Mouse (Mus musculus): ENCODE measurements around the gene Ahcyl1.

The Ahcyl1 gene

DNA sequence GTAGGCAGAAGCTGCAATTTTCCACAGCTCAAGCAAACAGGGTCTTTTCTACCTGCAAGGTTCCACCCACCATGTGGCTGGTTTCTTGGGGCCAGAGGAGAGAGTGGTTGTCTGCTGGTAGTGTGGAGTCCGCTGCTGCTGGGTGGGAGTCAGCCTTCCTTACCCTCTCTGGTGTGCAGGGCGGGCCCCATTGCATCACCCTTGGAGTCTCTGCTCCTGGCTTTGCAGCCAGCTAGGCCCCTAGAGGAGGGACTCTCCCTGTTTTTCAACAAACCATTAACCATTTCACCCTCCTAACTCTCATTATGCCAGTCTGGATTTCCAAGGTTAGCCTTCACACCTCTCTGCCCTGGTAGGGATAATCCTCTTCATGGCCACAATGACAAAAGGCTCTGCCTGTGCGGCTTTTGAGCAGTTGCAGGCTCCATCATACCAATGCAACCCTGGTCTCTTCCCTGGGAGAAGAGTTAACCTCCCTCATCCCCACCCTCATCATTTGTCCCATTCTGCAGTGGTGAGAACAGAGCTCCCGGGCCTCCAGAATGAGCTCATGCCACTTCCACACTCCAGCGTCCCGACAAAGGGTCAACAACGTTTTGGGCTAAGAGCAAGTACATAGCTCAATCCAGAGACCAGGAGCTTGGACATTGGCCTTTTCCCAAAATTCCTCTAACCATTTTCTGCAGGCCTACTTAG is 7.5 kb upstream of the Ahcyl1 start:
- no peak for DNase-seq (ENCODE audit: low spot score in 2 of 2)

GRCm38 (mm10) chr3:107701767-107702394 is 5.5 kb upstream of the Ahcyl1 start:
- DNase-seq (ENCODE audit: low spot score in 2 of 2) = no peak

- no peak for DNase-seq (ENCODE audit: low spot score in 2 of 2)
These were observed 4.3 kb upstream of the Ahcyl1 start for GRCm38 (mm10) chr3:107700625-107701024.

DNA sequence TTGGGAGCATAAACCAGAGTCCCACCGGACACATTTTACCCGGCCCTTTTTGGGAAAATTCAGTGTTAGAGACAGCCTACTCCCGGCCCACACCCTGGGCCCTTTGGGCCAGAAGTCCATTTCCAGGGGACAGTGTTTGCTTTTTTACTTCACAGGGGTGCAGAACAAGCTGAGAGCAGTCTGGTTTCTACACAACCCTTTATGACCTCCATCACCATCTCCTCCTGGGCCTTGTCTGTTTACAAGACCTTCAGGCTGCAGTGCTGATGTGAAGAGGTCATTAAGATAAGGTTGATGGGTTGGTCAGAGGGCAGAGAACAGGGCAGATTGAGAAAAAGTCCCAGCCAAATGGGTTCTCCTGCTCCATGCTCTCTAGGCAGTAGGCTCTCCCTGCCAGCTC is 550 bp upstream of the Ahcyl1 start:
- no peak for DNase-seq (ENCODE audit: low spot score in 2 of 2)

DNA sequence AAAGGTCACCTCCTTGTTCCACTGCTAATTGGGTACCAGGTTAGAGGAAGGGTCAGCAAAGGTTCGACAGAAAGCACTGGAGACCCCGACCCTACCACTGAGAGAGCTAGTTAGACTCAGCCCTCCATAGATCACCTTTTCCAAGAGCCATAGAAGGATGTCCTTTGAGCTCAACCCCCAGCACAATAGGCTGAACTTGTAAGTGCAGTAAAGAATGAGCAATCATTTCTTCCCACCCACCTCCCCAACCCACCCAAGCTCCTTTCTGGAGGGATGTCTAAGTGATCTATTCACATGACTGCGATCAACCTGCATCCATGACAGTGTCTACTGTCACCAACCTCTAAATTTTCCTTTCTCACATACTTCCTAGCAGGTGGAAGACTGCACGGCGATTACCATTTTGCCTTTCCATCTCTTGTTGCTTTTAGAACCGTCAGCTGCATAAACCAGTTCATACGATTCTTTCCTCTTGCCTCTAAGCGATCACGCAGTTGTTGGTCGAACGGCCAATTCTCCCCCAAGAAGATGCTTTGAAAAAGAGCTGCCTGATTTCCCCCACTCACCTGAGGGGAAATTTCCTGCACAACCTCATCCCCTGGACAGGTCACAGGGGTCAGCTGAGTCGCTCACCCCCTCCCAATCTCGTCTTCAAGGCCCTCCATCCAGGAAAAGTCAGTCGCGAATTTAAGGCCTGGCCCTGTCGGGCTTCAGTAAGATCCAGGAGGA is 977 bp downstream of the Ahcyl1 start:
- DNase-seq (ENCODE audit: low spot score in 2 of 2) = no peak

GRCm38 (mm10) chr3:107694256-107694900 is 2.0 kb downstream of the Ahcyl1 start:
- DNase-seq (ENCODE audit: low spot score in 2 of 2) = no peak

- DNase-seq (ENCODE audit: low spot score in 2 of 2) = no peak
These were observed 6.0 kb downstream of the Ahcyl1 start for GRCm38 (mm10) chr3:107690366-107690765.

DNA sequence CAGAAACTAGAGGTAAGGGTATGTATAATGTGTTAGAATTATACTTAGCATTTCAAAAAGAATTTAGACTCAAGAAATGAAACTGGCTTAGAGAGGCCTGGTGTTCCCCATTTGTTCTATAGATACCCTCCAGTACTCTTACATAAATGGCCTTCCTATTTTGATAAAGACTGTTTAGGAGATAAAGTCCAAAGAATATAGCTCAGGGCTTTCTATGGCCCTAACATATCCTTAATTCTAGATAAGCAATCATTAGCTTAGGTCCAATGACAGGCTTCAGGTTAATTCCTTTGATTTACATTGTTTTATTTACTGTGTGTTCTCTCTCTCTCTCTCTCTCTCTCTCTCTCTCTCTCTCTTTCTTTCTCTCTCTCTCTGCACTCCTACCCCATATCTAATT is 7.1 kb downstream of the Ahcyl1 start:
- no peak for DNase-seq (ENCODE audit: low spot score in 2 of 2)

DNA sequence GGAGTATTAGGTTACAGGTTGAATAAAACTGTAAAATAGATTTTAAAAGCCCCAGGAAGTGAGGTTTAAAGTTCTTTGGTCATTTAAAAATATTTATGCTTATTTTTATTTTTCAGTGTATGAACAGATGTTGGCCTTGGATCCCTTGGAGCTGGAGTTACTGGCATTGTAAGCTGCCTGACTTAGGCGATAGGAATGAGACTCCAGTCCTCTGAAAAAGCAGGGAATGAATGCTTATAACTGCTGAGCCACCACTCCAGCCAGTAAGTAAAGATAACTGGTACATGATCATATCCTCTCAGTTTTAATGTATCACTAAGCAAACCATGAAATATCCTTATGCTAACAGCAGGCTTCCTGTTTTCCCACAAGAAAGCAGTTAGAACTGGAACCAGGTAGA is 8.1 kb downstream of the Ahcyl1 start:
- no peak for DNase-seq (ENCODE audit: low spot score in 2 of 2)

- no peak for DNase-seq (ENCODE audit: low spot score in 2 of 2)
These were observed 9.9 kb downstream of the Ahcyl1 start for GRCm38 (mm10) chr3:107686276-107686977.

DNA sequence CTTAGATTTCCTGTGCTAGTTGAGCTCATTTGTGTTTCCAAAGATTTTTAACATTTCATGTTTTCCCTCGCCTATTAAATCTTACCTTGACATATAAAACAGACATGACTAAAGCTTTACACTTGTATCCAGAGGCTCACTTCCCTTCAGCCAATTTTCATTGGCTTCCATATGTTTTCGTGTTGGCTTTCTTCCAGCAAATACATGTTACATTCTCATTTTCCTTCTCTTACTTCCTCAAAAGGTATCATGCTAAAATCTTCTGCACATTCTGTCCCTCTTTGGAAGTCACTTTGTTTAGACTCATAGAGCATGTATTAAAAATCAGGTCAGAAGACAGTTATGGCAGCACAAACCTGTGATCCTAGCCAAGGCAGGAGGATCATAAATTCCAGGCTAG is 10.7 kb downstream of the Ahcyl1 start:
- no peak for DNase-seq (ENCODE audit: low spot score in 2 of 2)

DNA sequence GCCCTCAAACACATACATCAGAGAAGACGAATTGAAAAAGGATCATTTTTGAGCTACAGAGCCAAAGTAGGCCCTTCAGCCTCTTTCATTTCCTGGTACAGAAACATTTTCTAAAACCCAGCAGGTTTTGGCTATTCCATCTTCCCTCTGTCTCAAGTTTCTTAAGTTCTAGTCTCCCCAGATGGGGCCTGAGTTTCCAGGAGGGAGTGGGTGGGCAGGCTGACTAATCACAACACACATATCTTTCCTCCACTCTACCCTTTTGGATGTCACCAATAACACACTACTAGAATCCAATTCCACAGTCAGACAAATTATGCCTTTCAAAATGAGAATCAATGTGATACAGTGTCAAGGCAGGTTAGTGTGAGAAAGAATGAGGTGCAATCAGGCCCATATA is 12.8 kb downstream of the Ahcyl1 start:
- no peak for DNase-seq (ENCODE audit: low spot score in 2 of 2)

- peak; percentile 67 to 82 for DNase-seq (ENCODE audit: low spot score in 2 of 2)
These were observed 15.4 kb downstream of the Ahcyl1 start for GRCm38 (mm10) chr3:107680790-107681576.

- DNase-seq (ENCODE audit: low spot score in 2 of 2) = no peak
These were observed 24.9 kb downstream of the Ahcyl1 start for GRCm38 (mm10) chr3:107671509-107671908.

GRCm38 (mm10) chr3:107670500-107670899 is 25.9 kb downstream of the Ahcyl1 start:
- DNase-seq (ENCODE audit: low spot score in 2 of 2) = no peak

- no peak for DNase-seq (ENCODE audit: low spot score in 2 of 2)
These were observed 27.6 kb downstream of the Ahcyl1 start for GRCm38 (mm10) chr3:107668786-107669185.

DNA sequence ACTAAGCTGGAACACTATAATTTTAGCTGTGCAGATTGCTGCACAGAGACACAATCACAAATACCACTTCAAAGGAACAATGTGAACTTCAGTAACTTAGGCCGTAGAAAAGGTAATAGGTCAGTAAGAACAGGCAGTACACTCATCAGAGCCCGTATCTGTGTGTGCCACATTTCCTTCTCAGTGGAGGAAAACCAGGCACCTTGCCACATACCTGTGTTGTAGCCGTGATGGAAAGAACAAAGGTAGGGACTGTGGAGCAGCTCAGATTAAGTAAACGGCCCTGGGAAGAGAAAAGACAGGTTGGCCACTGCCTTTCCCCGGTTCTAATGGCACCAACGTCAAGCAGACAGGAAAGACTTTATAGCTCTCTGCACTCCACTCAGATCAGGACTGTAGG is 28.9 kb downstream of the Ahcyl1 start:
- no peak for DNase-seq (ENCODE audit: low spot score in 2 of 2)

DNA sequence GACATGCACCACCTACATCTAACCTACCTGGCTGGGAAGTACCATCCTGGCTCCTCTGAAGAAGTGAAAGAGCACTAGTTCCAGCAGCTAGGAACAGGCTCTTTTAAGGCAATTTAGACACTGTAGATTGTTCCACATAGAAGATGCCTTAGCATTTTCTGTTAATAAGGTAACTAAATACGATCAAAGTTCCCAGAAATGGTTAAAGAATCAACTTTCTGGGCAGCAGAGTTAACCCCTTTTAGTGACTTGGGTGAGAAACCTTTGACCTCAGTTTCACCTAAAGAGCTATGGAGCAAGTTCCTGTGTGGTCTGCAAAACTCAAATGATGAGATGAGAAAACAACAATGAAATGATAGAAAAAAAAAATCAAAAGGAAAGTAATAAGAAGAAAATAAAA is 31.7 kb downstream of the Ahcyl1 start:
- no peak for DNase-seq (ENCODE audit: low spot score in 2 of 2)

DNA sequence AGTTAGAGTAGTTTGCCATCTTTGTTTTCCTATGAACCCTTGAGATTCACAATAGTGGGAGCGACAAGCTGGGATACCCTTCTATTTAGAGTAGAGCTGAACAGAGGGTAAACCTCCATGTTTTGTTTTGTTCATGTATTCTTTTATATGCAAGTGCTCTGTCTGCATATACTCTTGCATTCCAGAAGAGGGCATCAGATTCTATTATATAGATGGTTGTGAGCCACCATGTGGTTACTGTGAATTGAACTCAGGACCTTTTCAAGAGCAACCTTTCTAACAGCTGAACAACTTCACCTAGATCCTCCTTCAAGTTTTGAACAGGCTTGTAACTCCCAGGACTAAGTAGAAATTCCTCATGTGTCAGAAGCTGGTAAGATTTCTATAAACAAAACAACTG is 37.4 kb downstream of the Ahcyl1 start:
- no peak for DNase-seq (ENCODE audit: low spot score in 2 of 2)

DNA sequence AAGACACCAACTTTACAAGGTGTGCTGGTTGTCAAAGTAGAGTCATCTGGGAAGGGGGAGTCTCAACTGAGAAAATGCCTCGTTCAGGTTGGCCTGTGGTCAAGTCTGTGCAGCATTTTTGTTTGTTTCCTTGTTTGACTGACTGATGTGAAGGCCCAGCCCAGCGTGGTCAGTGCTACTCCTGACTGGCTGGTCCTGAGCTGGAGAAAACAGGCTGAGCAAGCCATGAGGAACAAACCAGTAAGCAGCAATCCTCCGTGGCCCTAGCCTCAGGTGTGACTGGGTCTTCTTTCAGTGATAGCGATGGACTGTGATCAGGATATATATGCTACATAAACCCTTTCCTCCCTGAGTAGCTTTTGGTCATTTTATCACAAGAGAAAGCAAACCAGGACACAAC is 39.5 kb downstream of the Ahcyl1 start:
- DNase-seq (ENCODE audit: low spot score in 2 of 2) = no peak

GRCm38 (mm10) chr3:107656151-107656550 is 40.2 kb downstream of the Ahcyl1 start:
- no peak for DNase-seq (ENCODE audit: low spot score in 2 of 2)
